Mouse (Mus musculus) ovary, postnatal 14 days (tissue): ENCODE measurements around the gene Slc48a1.

Experiments used
- DNase-seq: peaks from one replicate; pipeline ENCODE4 v3.0.0; 2022; ENCODE audit warnings: low spot score

Slc48a1 gene

DNA sequence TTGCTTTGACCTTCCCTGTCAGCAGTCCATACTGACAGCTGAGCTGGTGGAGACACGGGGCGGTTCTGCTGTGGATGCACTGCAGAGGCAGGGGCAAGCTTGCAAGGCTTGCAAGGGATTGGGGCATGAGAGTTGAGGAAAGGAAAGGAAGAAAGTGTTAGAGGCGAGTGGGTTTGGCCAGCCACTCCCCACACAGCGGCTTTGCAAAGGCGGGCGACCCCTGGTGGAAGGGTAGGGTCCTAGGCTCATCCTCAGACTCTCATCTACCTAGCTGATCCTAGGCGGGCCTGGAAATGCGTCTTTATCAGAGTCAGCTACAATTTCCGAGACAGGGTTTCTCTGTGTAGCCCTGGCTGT is 4.4 kb downstream of the Slc48a1 start:
- DNase-seq, result peak; percentile 71

DNA sequence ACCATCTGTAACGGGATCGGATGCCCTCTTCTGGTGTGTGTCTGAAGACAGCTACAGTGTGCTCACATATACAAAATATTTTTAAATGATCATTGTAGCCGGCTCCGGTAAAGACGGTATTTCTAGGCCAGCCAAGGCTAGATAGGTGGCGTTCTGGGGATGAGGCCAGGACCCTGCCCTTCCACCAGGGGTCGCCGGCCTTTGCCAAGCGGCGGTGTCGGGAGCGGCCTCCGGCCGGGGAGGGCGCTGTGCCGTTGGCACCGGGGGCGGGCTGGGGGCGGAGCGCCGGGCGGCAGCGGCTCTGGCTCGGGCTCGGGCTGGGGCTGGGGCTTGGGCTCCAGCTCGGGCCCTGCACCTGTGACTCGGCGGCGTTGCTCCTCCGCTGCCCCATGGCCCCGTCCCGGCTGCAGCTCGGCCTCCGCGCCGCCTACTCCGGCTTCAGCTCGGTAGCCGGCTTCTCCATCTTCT is 5.8 kb downstream of the Slc48a1 start:
- DNase-seq, result peak; percentile 87

GRCm38 (mm10) chr15:97784561-97785161 is 6.3 kb downstream of the Slc48a1 start:
- no peak for DNase-seq

- DNase-seq, result no peak
These were observed 7.6 kb downstream of the Slc48a1 start for GRCm38 (mm10) chr15:97785731-97786411.

DNA sequence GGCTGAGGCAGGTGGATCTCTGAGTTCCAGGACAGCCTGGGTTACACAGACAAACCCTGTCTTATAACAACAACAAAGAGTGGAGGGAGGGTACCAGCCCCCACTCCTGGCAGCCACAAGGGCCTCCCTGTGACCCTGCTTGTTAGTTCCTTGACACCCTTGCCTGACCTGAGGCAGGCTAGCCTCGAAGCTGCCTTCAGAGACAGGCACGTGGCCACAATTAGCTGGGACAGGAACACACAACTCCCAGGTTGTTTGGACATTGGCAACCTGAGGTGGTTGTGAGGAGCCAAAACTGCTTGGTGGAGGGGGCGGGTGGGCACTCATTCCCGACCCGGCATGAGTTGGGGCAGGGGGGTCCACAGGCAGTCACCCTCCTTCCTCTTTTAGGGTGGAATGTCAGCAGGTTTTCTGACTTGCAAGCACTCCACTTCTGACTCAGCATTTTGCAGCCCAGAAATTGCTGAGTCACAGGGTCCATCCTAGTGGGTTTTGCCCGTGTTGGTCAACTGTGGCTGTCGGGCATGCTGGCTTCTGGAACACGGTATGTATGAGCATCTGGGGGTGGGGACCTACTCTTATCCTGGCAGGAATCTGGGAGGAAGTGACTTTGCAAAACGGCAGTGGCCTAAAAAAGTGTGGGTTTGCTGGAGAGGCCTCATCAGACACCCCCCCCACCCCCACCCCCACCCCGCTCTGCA is 8.2 kb downstream of the Slc48a1 start:
- no peak for DNase-seq

DNA sequence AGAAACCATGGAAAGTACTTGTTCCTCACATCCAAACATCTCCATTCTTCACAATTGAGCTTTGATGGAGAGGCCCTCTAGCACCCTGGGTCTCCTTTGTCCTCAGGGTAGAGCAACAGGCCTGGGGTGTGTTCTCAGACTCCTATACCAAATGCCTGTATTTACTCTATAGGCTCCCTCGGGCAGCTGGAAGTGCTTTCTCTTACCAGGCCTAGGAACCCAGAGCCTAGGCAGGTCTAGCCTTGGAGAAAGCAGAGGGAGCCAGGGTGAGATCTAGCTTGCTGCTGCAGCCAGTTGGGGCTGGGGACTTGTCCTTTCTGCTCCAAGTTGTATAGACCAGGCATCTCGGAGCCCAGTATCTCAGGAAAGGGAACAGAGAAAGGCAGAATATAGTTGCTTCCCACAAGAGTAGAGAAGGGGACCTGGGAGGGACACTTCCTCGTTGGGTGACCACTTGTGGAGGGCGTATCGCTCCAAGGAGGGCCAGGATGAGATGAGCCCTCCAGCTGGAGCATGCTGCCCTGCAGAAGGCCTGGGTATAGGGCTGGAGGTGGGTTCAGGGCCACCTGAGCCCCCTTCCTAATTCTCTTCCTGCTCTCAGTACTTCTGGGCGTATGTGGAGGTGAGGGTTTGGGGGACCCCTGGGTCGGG is 9.0 kb downstream of the Slc48a1 start:
- DNase-seq, result no peak

DNA sequence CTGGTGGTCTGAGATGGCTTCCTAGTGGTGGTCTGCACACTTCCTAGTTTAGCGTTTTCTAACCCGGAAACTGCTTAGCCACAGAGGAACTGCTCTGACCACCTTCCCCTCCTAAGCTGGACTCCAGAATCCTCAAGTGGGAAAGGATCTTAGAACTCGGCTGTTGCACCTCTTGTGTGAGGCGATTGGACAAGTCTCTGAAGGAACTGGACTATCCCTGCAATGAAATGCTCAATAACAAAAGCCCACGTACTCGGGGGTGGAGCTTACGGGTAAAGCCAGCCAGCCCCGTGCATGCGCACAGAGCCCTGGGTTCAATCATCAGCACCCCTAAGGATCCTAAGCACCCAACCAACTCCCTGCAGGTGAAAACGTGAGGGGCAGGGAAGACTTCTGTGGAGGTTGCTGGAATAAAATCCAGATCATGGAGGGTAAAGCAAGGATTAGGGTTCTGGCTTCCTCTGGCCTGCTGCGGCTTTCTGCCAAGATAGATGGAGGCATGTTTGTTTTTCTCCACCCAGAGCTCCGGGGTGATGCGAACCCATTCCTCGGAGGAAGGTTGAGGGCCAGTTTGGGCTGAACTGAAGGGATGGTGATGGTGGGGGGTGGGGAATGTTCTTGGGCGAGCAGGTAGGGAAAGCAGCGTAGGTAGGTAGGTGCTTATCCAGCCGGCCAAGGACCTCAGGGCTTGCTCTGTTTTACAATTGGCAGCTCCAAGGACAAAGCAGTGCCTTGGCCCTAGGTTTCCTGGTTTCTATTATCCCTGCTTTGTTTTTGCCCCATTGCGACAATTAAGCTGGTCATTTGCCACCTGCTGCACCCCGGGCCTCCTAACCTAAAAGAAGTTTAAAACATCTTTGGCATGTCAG is 9.7 kb downstream of the Slc48a1 start:
- DNase-seq, result no peak

DNA sequence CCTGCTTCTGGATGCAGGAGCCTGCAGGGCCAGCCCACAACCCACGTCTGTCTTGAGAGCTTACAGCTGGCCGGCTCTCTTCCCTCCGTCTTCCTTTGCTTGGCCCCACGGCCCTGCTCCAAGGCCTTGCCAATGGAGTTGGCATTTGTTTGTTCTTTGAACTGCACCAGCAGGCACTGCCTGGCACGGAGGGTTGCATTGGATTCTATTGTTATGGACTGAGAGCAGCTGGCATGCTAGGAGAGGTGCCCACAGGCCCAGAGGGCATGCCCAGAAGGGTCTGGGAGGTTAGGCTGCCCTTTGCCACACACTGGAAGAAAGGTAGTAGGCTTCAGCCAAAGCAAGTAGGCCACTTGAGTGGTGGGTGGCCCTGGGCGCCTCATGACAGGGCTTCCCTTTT is 10.5 kb downstream of the Slc48a1 start:
- DNase-seq, result no peak

DNA sequence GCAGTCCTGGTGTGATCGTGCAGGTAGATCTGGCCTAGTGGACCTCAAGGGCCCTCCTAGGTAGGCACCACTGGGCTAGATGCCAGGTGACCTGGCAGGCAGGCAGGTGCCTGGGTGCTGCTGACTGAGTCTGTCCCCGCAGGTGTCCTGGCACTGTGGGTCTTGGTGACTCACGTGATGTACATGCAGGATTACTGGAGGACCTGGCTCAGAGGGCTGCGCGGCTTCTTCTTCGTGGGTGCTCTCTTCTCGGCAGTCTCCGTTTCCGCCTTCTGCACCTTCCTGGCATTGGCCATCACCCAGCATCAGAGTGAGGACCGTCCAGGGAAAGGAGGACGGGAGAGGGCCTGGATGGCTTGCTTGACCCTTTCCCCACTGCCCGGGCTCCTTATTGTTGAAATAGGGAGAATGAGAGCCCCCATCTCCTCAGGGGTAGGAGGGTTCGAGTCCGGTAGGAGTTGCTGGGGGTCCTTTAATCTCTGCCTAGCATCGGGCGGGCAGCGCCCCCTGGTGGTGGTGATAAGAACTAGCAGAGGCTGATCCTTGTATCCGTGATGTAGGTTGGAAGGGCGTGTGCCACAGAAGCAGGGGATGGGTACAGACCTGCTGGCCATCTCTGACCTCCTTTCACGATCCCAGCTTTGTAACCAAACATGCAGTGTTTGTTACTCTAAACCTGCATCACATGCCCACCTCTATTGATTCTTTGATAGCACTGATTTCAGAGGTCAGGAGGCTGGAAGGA is 11.6 kb downstream of the Slc48a1 start:
- no peak for DNase-seq

DNA sequence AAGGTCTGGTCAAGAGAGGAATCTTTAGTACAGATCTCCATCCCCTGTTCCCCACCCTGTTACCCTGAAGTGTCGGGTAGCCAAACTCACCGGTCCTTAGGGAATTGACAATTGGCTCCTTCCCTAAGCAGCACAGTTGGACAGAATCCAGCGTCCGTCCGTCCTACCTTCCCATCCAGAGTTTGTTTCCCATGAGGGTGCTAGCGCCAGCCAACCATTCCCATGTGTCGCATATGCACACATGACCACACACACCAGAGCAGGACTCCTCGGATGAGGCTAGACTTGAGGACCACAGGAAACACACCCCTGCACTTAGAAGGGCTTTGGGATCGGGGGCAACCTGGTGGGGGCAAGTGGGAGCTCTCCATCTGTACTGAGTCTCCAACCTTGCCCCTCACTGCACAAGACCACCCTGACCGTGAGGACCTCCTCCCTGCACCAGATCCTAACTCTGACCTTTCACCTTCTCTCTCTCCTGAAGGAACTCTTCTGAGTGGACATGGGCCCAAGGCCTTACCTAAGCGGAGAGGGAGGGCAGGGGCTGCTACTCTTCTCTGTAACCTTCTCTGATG is 12.9 kb downstream of the Slc48a1 start:
- no peak for DNase-seq

- no peak for DNase-seq
These were observed 15.2 kb downstream of the Slc48a1 start for GRCm38 (mm10) chr15:97793386-97794153.

DNA sequence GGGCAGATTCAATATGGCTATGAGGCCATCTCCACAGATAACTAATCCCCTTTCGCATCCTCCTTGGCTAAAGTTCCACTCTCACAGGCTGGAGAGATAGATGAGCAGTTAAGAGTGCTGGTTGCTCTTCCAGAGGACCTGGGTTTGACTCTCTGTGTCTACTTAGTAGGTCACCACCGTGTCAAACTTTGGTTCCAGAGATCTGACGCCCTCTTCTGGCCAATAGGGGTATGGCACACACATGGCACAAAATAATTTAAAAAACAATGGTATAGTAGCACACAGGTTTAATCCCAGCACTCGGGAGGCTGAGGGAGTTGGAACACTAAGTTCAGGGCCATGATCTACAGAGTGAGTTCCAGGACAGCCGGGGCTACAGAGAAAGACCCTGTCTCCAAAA is 15.9 kb downstream of the Slc48a1 start:
- no peak for DNase-seq

- DNase-seq, result no peak
These were observed 17.4 kb downstream of the Slc48a1 start for GRCm38 (mm10) chr15:97795559-97796235.

GRCm38 (mm10) chr15:97796674-97797310 is 18.5 kb downstream of the Slc48a1 start:
- no peak for DNase-seq

GRCm38 (mm10) chr15:97798134-97798533 is 19.8 kb downstream of the Slc48a1 start:
- no peak for DNase-seq

GRCm38 (mm10) chr15:97799446-97799845 is 21.1 kb downstream of the Slc48a1 start:
- DNase-seq, result no peak

GRCm38 (mm10) chr15:97800853-97801252 is 22.5 kb downstream of the Slc48a1 start:
- DNase-seq, result no peak

- DNase-seq, result no peak
These were observed 23.5 kb downstream of the Slc48a1 start for GRCm38 (mm10) chr15:97801811-97802210.

DNA sequence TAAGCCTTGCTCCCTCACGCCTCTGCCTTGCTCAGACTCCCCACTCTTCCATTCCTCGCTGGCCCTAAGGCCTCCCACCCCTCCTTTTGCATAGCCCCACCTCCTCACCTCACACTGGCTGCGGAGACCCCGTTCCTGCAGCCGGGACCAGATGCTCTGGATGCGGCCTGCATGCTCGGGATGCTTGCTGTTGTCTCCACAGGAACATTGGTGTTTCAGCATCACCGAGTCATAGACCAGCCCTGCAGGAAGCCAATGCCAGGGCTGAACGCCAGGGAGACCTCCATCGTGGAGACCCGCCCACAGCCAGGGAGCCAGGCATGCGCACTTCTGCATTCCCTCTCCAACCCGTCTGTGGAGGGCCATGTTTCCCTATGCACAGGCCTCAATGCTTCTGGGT is 24.3 kb downstream of the Slc48a1 start:
- DNase-seq, result no peak
